Mouse (Mus musculus) bone marrow macrophage, adult 2 months (primary cell): ENCODE data around the gene Tk1.
A peak's percentile ranks its signal among the peaks of the same experiment; 100 is the strongest.

Experiments
- CTCF ChIP-seq: IDR thresholded peaks from 2 replicates; pipeline ENCODE4 v1.5.1; 2012; ENCODE audit warnings: low read depth, mild to moderate bottlenecking, low read length, moderate library complexity
- POLR2A ChIP-seq: IDR thresholded peaks from 2 replicates; pipeline ENCODE4 v1.6.1; 2012; ENCODE audit warnings: mild to moderate bottlenecking, low read depth, low read length, borderline replicate concordance

DNA sequence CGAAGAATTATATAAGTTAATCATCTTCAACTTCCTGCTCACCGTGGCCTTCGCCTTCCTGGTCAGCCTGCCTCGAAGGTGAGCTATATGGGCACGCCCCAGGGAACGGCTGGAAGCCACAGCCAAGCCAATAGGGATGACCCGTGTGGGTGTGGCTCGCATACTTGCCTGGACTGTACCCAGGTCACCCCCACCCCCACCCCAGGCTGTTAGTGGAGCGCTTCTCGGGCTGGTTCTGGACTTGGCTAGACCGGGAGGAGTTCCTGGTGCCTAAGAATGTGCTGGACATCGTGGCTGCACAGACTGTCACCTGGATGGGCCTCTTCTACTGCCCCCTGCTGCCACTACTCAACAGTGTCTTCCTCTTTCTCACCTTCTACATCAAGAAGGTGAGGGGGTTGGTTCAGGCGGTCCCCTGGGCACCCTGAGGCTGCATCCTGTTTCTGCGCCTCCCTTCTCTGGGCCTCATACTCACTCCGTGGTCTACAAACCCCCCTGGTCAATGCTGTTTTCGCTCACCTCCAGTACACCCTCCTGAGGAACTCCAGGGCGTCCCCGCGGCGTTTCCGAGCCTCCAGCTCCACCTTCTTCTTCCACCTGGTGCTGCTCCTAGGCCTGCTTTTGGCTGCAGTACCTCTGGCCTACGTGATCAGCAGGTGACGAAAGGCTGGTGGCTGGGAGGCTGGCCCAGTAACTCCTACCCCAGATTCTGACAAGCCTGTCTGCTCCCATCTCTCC, 35.0 kb downstream of the Tk1 start:
- TF ChIP-seq POLR2A = no peak
- TF ChIP-seq CTCF = 0 out of 2 replicates have a peak, but pooled peaks have one; percentile 19
